Mouse (Mus musculus) mouse embryonic stem cell (cell line): ENCODE data around the gene Zbtb41.
"Not testable (repeated sequence)": the region's sequence is repeated elsewhere in the genome, so short reads cannot be mapped to it uniquely, and the experiment has no call there.

Experiments used
- in situ Hi-C, 2 experiments: fragments of 300-500 bp; cut with MboI; formaldehyde crosslinking; loops; 1 replicate in 1 of 2; 3 replicates in 1 of 2; pipeline ENCODE4 v1.14.3; 2019 to 2020; ENCODE audit warnings: low sequenced_read_pairs in 2 of 2, low pct_unique_long_range_greater_than_20kb in 1 of 2, mixed read lengths in 1 of 2; ENCODE audit not compliant: unreplicated experiment in 1 of 2

Zbtb41 gene

GRCm38 (mm10) chr1:139421875-139422791, at the start of gene Zbtb41:
TSS of gene Zbtb41 (plus strand) at chr1:139422288.
- in situ Hi-C loops, result no loop called here

- in situ Hi-C loops, result no loop called here
Measured at GRCm38 (mm10) chr1:139375900-139376299, 46.2 kb upstream of the Zbtb41 start.

- in situ Hi-C loops, result no loop called here
Measured at GRCm38 (mm10) chr1:139376638-139377286, 45.3 kb upstream of the Zbtb41 start, which contains the start of gene Crb1. TSS of gene Crb1 (minus strand) at chr1:139377100.

GRCm38 (mm10) chr1:139378861-139379620, 43.0 kb upstream of the Zbtb41 start:
- in situ Hi-C loops, result no loop called here

GRCm38 (mm10) chr1:139379621-139379984, 42.5 kb upstream of the Zbtb41 start:
- in situ Hi-C loops, result no loop called here

GRCm38 (mm10) chr1:139391747-139392146, 30.3 kb upstream of the Zbtb41 start:
- in situ Hi-C loops, result no loop called here

- in situ Hi-C loops, result no loop called here
Measured at GRCm38 (mm10) chr1:139396589-139396988, 25.5 kb upstream of the Zbtb41 start.

GRCm38 (mm10) chr1:139405766-139406165, 16.3 kb upstream of the Zbtb41 start:
- in situ Hi-C loops, result no loop called here

- in situ Hi-C loops, result no loop called here
Measured at GRCm38 (mm10) chr1:139407701-139408100, 14.4 kb upstream of the Zbtb41 start.

- in situ Hi-C loops, result not testable (repeated sequence)
Measured at GRCm38 (mm10) chr1:139412365-139412764, 9.7 kb upstream of the Zbtb41 start.

- in situ Hi-C loops, result no loop called here
Measured at GRCm38 (mm10) chr1:139413465-139413864, 8.6 kb upstream of the Zbtb41 start.

GRCm38 (mm10) chr1:139421521-139421874, 590 bp upstream of the Zbtb41 start:
- in situ Hi-C loops, result no loop called here

GRCm38 (mm10) chr1:139422941-139423340, 853 bp downstream of the Zbtb41 start:
- in situ Hi-C loops, result no loop called here

GRCm38 (mm10) chr1:139423931-139424330, 1.8 kb downstream of the Zbtb41 start:
- in situ Hi-C loops, result no loop called here

GRCm38 (mm10) chr1:139425006-139425405, 2.9 kb downstream of the Zbtb41 start:
- in situ Hi-C loops, result no loop called here

- in situ Hi-C loops, result no loop called here
Measured at GRCm38 (mm10) chr1:139438373-139438772, 16.3 kb downstream of the Zbtb41 start.

GRCm38 (mm10) chr1:139443103-139443502, 21.0 kb downstream of the Zbtb41 start:
- in situ Hi-C loops, result not testable (repeated sequence)

GRCm38 (mm10) chr1:139454340-139455225, 32.5 kb downstream of the Zbtb41 start, which contains the start of gene Aspm:
TSS of gene Aspm (plus strand) at chr1:139454772.
- in situ Hi-C loops, result no loop called here
